Mouse (Mus musculus) B cell, adult (primary cell): ENCODE measurements around the gene Scrn1. TPM values are rescaled to one million over a fixed set of nuclear protein-coding genes. Genes with fewer than 3 reads are reported as not detected.

ENCODE experiments used
- total RNA-seq: library from RNA; stranded (reverse); gene quantifications from 4 replicates; pipeline ENCODE4 v1.2.4, GENCODE M21; 2023; ENCODE audit not compliant: inconsistent age

Gene Scrn1
- not detected in 4 replicates for total RNA-seq

GRCm38 (mm10) chr6:54565665-54566545 is at the start of gene Scrn1:
Gene Scrn1, minus strand, starts transcription at chr6:54566489.

GRCm38 (mm10) chr6:54597208-54597607 is 30.9 kb upstream of the Scrn1 start, which contains the start of gene Fkbp14:
Gene Fkbp14, minus strand, starts transcription at chr6:54597308.

GRCm38 (mm10) chr6:54594469-54595329 is 28.4 kb upstream of the Scrn1 start, which contains the start of gene Plekha8:
Gene Plekha8, plus strand, starts transcription at chr6:54595111.

Other genes starting within 250 kb of the Scrn1 start
- not detected in 4 replicates for gene Prr15, start 240.7 kb downstream of the Scrn1 start, total RNA-seq
- not detected in 4 replicates for gene Wipf3, start 136.9 kb downstream of the Scrn1 start, total RNA-seq
- gene Plekha8, start 28.6 kb upstream of the Scrn1 start, total RNA-seq: 9.5 to 11.2 TPM (median 9.7 TPM) in 4 replicates
- gene Fkbp14, start 30.8 kb upstream of the Scrn1 start, total RNA-seq: 0.48 to 2.9 TPM (median 0.89 TPM) in 4 replicates
- gene Mturn, start 115.1 kb upstream of the Scrn1 start, total RNA-seq: 10.3 to 17.5 TPM (median 15.0 TPM) in 4 replicates